20 mouse cellular contexts compared by ENCODE assay signal in genomic region chr13:30578806-30579205, GRCm38 (mm10). TPM values are rescaled to one million over a fixed set of nuclear protein-coding genes. Genes with fewer than 3 reads are reported as not detected.
A peak's percentile ranks its signal among the peaks of the same experiment; 100 is the strongest.
DNase-seq lines count a peak whose midpoint lies in the region; ATAC-seq lines count a peak whose summit lies in the region.
"Had no signal": no experiment of that assay in that cellular context is flagged by ENCODE, and none has a peak within 500 bp of the region (broad histone marks: within the 10 kb centered on the region; RNA-seq: fewer than 3 reads in every experiment).

No protein-coding gene starts in this region.

- peak; percentile 43 for ATAC-seq in granulocyte monocyte progenitor cell, adult 5-6 weeks (replicated peaks; ENCODE audit: poor library complexity, severe bottlenecking)
- ATAC-seq: CD4-positive, CD25-positive, alpha-beta regulatory T cell, adult 4 months; forebrain, embryonic 14.5 days; forebrain, embryonic 16.5 days; Patski had no signal

- peak; percentile 61 for DNase-seq in 416B (ENCODE audit: low read depth)
- peak; percentile 81 for DNase-seq in fat pad, adult 2 months (ENCODE audit: extremely low read depth, low read depth, low spot score)
- peak; percentile 9 to 39 for DNase-seq in natural killer cell, adult 2 months (ENCODE audit: low spot score in 2 of 2)
- no peak for DNase-seq in lung, adult 18-20 months
- no peak for DNase-seq in ovary, adult 18-20 months (ENCODE audit: low spot score)
- DNase-seq in embryo, embryonic 10.5 days (ENCODE audit: low spot score) = no peak
- DNase-seq: adrenal gland, adult 2 months; adrenal gland, postnatal 10 days; adrenal gland, postnatal 25 days; cerebellum, adult 11 months; cerebellum, adult 18-20 months; cerebellum, adult 8-10 months; cerebellum, adult 9-11 months; cerebellum, postnatal 14 days; cerebellum, postnatal 36 days had no signal

RNA-seq across cellular contexts. Expression of gene Uqcrfs1, which starts 33.6 kb away (rescaled TPM):
- 154 and 182 TPM in 2 replicates for total RNA-seq in granulocyte monocyte progenitor cell, adult 5-6 weeks (2014; fragmentation: Nextera tagmentation)
- 125 and 127 TPM in 2 replicates for total RNA-seq in granulocyte monocyte progenitor cell, adult 5-6 weeks (2017)

Comparison
In these comparisons a context has a peak if more than half of its experiments do, and no peak if none do; other contexts are left out.
1. DNase-seq: peak in 416B (single experiment), fat pad, adult 2 months (single experiment) and natural killer cell, adult 2 months (2 of 2); none in lung, adult 18-20 months (0 of 2), ovary, adult 18-20 months (single experiment) and embryo, embryonic 10.5 days (single experiment).